Mouse (Mus musculus) ES-E14 (cell line): Measurements from ENCODE around the gene Kremen1.

ENCODE experiments used
- CHD2 ChIP-seq: IDR thresholded peaks from 2 replicates; pipeline ENCODE4 v1.6.1; 2014; ENCODE audit warnings: mild to moderate bottlenecking, low read depth, low read length, inconsistent platforms
- HCFC1 ChIP-seq: IDR thresholded peaks from 2 replicates; pipeline ENCODE4 v1.6.1; 2012; ENCODE audit warnings: low read length, inconsistent platforms, borderline replicate concordance; ENCODE audit not compliant: insufficient read depth
- ZC3H11A ChIP-seq: IDR thresholded peaks from 2 replicates; pipeline ENCODE4 v1.6.1; 2012; ENCODE audit warnings: low read depth, mild to moderate bottlenecking, inconsistent platforms, low read length, borderline replicate concordance
- ZNF384 ChIP-seq: IDR thresholded peaks from 2 replicates; pipeline ENCODE4 v1.6.1; 2012; ENCODE audit warnings: low read depth, low read length, inconsistent platforms

DNA sequence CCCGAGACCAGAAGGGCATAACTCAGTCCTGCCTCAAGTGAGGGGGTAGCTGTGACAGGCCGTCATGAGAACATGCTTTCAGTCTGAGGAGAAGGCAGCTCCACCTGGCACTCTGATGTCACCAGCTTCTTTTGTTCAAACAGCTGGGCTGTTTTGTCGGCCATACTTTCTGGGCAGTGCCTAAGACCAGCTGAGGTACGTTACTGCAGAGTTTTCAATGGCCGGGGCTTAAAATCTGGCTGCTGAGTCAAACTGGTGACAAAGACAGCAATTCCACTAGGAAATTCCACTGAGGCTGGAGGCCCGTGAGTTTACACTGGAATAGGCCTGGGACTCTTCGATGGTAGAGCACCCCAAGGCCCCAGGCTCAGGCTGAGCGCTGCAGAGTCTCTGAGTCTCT lies 84.7 kb downstream of the Kremen1 start:
- TF ChIP-seq ZC3H11A (no peak), CHD2 (no peak), ZNF384 (no peak), HCFC1 (no peak)
